Mouse (Mus musculus) c-Kit-positive CD71-negative TER-119-negative erythroid progenitor cells, embryonic 14.5 days (primary cell): ENCODE measurements around the gene Urgcp.

Source experiments
- DNase-seq: peaks from one replicate; pipeline ENCODE4 v3.0.0-alpha.2; 2013; ENCODE audit warnings: low read depth

Urgcp gene

DNA sequence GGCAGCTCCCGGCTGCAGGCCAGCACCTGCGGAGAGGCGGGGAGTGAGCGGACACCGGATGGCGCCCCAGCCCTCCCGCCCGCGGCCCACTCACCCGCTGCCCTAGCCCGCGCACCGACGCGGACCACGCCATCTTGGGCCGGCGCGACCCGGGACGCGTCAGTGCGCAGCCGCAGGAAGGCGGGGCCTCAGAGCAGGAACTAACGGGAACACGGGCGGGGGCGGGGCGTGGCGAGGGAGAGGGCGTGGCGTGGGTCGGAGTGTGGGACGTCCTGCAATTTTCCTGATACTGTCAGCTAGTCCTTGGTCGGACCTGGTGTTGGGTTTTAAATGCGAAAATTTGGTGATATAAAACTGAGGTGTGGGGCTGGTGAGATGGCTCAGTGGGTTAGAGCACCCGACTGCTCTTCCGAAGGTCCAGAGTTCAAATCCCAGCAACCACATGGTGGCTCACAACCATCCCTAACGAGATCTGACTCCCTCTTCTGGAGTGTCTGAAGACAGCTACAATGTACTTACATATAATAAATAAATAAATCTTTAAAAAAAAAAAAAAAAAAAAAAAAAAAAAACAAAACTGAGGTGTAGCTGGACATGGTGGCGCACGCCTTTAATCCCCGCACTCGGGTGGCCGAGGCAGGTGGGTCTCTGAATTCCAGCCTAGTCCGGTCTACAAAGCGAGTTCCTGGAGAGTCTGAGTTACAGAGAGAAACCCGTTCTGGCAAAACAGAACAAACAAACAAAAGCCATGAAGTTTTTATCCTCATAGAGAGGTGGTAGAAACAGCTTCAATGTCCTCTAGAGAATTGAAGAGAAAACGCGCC lies 54.4 kb downstream of the Urgcp start:
- peak; percentile 84 for DNase-seq

DNA sequence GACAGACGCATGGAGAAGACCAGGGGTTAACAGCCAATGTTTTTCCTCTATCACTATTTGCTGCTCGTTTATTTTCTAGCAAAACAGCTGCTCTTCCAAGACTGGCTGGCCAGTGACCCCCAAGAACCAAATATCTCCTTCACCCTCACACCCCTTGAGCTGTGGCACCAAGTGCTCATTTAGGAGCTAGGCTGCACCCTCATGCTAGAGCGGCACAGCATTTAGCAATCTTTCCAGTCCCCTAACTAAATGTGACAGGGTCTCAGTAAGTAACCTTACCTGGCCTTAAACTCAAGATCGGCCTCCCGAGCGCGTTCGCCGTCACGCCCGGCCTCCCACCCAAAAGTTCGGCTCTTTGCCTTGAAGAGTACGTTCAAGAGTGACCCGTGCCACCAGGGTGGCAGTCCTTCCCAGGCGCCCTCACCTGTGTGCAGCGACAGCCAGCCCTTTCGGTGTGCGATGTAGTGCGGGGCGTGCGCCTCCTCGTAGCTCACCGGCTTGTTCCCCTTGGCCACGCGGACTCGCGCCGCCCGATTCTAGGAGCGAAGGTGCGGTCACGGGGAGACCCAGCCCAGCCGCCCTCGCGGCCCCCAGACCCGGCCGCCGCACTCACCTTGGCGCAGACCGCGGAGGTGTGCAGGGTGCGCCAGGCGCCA lies 55.2 kb downstream of the Urgcp start:
- DNase-seq = no peak

DNA sequence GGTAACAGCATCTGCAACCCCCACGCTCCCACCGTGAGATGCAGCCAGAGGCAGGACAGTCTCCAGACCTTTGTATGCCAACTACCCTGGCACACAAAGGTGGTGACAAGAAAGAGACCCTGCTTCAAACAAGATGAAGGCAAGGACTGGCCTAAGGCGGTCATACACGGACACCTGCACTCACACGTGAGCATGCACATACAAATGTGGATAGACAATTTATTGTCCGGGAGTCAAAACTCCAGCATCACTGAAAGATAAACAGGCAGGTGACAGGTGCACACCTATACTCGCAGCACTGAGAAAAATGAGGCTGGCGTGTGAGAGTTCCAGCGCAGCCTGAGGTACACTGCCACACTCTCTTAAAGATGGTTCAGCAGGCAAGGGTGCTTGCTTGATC lies 56.2 kb downstream of the Urgcp start:
- no peak for DNase-seq

DNA sequence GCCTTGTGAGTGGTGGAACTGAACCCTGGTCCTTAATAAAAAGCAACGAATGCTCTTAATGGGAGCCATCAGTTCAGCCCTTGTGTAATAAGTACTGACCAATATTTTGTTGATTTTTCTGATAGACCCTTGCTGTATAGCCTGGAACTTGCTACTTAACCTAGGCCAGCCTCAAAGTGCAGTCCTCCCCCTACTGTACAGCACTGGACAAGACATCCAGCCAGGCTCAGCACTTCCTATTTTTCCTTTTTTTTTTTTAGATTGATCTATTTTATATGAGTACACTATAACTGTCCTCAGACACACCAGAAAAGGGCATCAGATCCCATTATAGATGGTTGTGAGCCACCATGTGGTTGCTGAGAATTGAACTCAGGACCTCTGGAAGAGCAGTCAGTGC lies 58.8 kb downstream of the Urgcp start:
- no peak for DNase-seq

DNA sequence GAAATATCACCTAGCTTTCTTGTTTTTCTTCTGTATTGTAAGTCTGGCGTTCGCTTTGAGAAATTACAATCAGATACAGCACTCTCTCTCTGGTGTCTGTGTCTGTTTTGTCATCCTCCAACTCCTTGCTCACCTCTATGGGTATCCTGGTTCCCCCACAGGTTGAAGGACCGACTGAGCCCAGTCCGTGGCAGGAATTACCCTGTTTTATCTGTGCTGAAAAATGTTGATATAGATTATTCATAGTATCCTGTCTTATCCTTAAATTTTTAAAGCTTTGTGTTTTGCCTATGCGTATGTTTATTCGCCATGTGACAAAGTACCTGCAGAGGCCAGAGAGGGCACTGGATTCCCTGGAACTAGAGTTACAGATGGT lies 59.2 kb downstream of the Urgcp start:
- no peak for DNase-seq

DNA sequence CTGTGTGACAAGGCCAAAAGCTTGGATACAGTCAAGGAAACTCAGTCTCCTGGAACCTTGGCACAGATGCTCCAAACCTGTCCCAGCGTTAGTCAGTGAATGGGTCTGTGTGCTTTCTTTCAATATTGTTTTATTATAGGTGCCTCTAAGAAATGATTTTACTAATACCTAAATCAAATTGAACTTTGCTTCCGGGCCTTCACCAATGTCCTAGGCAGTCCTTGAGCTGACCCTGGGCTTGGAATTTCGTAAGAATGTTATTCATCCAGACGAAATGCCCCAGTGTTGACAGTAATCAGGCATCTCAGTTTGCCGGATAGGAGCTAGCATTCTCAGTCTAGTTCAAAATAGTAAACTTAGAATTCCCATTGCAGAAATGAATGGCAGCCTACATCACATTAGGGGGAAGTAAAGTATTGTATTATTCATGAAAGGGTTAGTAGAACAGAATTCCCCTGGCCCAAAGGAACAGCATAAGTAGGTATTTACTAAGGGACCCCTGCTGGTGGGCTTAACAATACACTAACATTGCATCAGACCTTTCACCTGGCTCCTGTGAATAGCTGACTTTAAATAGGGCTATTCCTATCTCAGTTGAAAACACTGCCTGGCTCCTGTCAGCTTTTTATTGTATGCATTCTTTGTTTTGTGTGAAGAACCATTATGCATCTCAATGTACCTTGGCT lies 59.8 kb downstream of the Urgcp start:
- DNase-seq = no peak

DNA sequence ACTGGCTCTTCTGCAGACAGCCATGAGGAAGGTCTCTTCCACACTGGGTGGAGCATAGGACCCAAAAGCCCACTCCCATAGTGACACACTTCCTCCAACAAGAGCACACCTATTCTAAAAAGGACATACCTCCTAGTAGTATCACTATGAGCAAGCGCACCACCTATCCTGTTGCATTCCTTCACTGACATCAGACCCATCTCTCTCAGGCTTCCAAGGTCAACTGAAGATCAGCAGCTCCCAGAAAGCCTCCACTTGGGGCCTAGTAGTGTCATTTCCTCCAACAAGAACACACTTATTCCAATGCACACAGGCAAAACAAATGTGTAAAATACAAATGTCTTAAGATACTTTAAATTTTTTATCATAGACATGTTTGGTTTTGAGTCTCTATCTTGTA lies 60.4 kb downstream of the Urgcp start:
- DNase-seq = no peak

DNA sequence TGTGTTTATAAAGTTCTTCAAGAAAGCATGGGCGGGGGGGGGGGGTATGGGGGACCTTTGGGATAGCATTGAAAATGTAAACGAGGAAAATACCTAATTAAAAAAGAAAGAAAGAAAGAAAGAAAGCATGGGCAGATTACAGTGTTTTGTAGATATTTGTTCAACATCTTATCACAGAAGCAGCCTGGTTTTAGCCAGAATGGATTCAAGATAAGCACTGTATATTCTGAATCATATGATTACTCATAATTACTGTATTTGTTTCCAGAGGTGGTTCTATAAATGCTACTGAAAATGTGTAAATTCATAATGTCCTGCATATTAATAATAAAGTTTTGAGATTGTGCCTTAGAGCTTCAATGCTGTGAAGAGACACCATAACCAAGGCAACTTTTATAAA lies 60.9 kb downstream of the Urgcp start:
- no peak for DNase-seq

DNA sequence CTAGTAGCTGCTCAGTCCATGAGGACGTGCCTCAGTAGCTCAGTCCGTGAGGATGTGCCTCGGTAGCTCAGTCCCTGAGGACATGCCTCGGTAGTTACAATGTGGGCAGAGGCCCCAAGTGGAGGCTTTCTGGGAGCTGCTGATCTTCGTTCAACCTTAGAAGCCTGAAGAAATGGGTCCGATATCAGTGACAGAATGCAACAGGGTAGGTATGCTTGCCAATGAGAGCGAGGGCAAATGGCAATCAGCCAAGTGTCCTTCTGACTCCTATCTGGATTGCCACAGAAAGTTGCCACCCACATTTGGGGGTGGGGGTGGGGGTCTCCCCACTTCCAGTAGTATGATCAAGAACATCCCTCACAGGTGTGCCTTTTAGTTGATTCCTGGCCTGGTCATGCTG lies 61.4 kb downstream of the Urgcp start:
- DNase-seq = no peak

DNA sequence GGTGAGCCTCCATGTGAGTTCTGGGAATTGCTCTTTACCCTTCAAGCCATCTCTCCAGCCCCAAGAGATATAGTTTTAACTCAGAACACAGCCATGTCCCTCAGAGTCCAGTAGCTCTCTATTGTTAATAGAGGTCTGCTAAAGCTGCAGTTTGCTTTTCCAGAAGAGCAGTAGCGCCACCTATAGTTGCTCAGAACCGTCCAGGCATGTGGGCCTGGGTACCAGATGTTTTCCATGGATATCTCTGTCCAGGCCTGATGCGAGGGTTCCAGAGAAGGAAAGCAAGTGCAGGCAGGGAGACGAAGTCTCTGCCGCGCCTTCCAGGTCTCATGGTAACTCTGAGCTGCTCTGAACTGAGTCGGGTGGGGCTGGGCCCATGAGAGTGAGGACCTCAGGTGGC lies 70.4 kb downstream of the Urgcp start:
- DNase-seq = no peak

DNA sequence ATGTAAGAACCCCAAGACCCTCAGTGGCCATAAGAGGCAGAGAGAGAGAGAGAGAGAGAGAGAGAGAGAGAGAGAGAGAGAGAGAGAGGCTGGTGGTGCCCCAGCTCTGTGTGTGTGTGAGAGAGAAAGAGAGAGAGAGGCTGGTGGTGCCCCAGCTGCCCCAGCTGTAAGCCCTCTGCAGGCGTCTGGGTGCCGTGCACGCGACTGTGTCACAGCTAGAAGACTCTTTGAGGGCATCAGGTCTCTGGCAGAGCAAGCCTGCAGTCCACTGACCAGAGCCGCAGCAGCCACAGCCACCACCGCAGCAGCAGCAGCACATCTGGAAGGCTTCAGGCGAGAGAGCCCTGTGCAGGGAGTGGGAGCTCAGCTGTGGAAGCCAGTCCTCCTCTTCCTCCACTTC lies 77.9 kb downstream of the Urgcp start:
- no peak for DNase-seq

DNA sequence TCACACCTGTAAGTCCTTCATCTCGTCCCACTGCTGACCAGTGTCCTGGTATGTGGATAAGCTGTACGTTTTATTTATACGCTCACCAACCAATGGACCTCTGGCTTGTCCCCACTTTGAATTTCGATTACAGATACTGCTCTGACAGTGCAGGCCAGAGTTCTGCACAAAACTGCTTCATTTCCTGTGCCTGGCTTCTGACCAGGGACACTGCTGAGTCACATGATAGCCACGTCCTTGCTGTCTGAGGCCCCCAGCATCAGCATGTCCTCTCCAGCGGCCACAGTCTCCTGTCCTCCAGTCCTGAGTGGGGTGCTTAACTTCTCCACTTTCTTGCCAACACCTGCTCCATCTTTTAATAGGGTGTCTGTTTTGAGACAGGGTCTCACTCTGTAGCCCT lies 79.6 kb downstream of the Urgcp start:
- DNase-seq = no peak
